Mouse (Mus musculus) heart, adult 2 months (tissue): ENCODE results near the gene Cldn4.

Experiments used
- CTCF ChIP-seq: fragments of 200-600 bp; IDR thresholded peaks from 2 replicates; pipeline ENCODE4 v1.8.1; 2022; ENCODE audit warnings: antibody characterized with exemption, mild to moderate bottlenecking, moderate library complexity
- POLR2A ChIP-seq: fragments of 200-500 bp; IDR thresholded peaks from 2 replicates; pipeline ENCODE4 v1.6.1; 2011; ENCODE audit warnings: mild to moderate bottlenecking, low read depth, low read length, control low read depth; ENCODE audit not compliant: insufficient read depth

GRCm38 (mm10) chr5:134913753-134914152 is 33.0 kb downstream of the Cldn4 start:
- TF ChIP-seq POLR2A: no peak
- no peak for TF ChIP-seq CTCF
